Mouse (Mus musculus) kidney, postnatal 10 days (tissue): ENCODE measurements around the gene Helz.
A peak's percentile ranks its signal among the peaks of the same experiment; 100 is the strongest.

Source experiments
- DNase-seq: peaks from one replicate; pipeline ENCODE4 v3.0.0; 2021; ENCODE audit warnings: mixed read lengths

Helz gene

DNA sequence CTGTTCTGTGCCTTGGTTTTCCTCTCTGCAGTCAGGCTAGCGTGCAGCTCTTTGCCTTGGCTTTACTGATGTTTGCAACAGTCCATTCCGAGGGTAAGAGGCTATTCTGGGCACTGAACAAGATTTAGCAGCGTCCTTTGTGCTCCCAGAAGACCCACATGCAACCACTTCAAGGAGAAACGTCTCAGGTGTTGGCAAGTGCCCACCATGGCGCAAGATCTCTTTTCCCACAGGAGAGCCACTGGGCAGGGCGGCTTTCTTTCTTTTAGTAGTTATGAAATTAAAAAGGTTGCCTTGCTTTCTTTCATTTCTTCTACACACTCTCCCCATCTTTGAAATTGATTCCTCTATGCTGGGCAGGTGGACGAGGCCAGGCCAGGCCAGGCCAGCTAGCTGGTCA lies 181.4 kb downstream of the Helz start:
- no peak for DNase-seq

DNA sequence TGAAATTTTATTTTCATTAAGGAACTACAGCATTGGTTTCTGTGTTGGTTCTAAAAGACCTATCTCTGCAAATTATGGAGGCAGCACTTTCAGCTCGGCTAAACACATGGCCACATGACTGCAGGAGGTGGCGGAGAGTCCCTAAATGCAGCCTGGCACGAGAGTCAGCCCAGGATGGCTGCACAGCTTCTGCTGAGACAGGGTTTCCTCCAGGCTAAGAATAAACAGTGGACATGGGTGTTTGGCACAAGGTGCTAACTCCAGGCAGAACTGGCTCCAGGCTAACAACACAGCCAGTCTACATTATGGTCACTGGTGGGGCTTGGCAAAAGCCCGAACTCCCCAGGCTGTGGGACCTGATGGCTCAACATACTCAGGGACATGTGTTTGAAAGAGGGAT lies 183.2 kb downstream of the Helz start:
- DNase-seq, result no peak

DNA sequence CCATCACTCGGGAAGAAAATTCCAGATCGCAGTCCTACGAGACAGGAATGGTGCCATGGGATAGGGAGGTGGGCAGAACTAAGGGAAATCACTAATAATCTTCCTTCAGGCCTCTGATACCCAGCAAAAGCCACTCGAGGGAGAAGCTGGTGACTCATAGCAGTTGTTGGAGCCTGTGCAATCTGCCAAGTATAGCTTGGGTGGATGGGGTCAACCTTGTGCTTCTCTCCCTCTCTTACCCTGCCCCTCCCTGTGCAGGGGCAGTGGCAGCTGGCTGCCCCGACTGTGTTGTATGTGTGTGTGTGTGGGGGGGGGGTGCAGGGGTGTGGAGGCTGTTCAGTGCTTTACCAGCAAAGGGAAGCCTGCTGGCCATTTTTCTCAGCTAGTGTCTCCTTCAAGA lies 183.8 kb downstream of the Helz start:
- no peak for DNase-seq

DNA sequence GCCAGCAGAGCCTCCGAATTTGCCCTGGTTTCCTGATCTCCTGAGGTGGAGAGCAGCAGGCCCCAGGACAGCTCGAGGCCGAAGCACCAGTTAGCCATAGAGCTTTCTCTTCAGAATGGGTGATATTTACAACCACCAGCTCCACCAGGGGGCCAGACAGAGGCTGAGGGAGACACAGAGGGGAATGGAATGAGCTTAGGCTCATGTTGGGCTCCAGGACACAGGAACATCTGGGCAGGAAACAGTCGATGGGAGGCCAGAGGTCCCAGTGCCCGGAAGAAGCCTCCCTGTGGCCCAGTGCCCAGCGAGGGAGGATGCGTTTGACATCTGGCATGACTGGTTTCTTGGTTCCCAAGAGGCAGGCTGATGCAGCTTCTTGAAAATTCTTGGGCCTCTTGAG lies 186.4 kb downstream of the Helz start:
- DNase-seq, result peak; percentile 72

DNA sequence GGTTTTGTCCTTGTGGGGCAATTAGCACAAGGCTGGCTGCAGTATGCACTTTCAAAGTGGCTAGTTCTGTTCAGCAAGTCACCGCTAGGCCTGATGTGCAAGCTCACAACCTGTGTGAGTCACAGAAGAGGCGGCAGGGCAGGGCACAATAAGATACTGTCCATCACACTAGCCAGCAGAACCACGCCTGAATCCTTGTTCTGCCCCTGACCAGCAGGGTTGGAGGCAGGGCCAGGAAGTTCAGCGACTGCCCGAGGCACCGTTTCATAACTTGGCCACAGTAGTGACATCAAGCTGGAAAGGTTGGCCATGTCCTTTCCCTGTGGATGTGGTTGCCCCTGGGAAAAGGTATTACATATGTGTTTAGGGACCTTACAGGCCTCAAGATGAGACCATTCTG lies 190.2 kb downstream of the Helz start:
- no peak for DNase-seq

DNA sequence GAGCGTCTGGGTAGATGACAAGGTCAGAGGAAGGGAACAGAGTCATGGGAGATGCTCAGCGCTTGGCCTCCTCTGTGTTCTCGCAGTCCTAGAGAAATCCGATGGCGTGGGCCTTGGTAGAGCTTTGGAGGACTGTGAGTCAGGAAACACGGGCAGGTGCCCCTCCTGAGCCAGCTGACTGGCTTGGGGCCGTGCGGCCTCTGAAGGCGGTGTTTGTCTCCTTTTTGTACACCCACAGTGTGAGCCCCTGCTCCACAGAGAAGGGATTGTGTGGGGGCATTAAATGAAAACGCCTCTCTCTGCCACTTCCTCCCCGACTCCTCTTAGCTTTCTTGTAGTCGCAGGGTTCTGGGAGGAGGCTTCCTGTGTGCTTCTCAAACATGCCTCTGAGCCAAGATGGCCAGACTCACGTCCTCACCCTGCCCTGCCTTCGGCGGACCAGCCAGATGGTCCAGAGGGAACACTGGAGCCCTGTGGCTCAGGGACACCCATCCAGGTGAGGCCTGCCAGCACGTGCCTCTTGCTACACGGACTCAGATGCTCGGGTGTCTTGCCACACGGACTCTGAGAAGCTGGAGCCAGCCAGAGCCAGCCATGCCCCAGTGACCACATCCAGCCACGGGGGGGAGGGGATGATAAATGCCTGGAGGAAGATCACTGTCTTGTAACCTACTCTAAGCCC lies 190.8 kb downstream of the Helz start:
- no peak for DNase-seq

DNA sequence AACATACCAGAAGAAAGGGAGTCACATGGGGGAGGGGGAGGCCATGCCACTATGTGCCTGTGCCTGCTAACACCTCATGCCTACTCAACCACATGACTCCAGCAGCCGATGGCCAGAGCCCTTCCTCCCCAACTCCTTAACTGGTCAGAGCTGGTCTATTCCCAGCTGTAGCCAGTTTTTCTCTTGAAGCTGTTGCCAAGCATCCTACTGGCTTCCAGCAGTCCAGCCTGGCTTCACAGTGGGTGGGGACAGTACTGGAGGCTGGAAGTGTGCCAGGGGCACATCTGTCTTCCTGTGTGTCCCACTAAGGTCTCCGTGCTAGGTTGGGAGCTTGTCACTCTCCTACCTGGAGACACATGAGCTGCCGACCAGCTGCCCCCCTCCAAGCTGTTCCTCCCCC lies 195.4 kb downstream of the Helz start:
- DNase-seq, result peak; percentile 51
